ENCODE assay signal across 9 mouse cellular contexts in genomic region chr7:19179936-19180335, GRCm38 (mm10). TPM values are rescaled to one million over a fixed set of nuclear protein-coding genes. Genes with fewer than 3 reads are reported as not detected.
DNase-seq lines count a peak whose midpoint lies in the region; ATAC-seq lines count a peak whose summit lies in the region.
"Had no signal": no experiment of that assay in that cellular context is flagged by ENCODE, and none has a peak within 500 bp of the region (broad histone marks: within the 10 kb centered on the region; RNA-seq: fewer than 3 reads in every experiment).

No protein-coding gene starts in this region.

- H3K9ac ChIP-seq in heart, embryonic 12.5 days, result no peak overlapping the region
- H3K9ac ChIP-seq in embryonic facial prominence, embryonic 13.5 days, result no peak overlapping the region
- H3K9ac ChIP-seq in liver, embryonic 11.5 days (ENCODE audit: low read depth, low read length), result no peak overlapping the region

- intact Hi-C loops in left cerebral cortex, postnatal 36 days (cut with DNase I), result loop anchor here (5.0 kb wide), 1 partner anchor 162 kb away; the partner anchor contains the start of gene Ercc1

- H3K4me2 ChIP-seq in heart, embryonic 12.5 days, result peak overlapping the region; percentile 62
- H3K4me2 ChIP-seq in embryonic facial prominence, embryonic 13.5 days, result peak overlapping the region; percentile 59
- H3K4me2 ChIP-seq in liver, embryonic 11.5 days, result peak overlapping the region; percentile 56

- peak overlapping the region; percentile 30; the same call in 1 of the 2 replicates for H3K4me3 ChIP-seq in heart, embryonic 12.5 days
- peak overlapping the region; percentile 37; the same call in 1 of the 2 replicates for H3K4me3 ChIP-seq in embryonic facial prominence, embryonic 13.5 days
- H3K4me3 ChIP-seq in liver, embryonic 11.5 days (ENCODE audit: low read depth, low read length), result peak overlapping the region; percentile 30; the same call in 1 of the 2 replicates

- peaks cover 39% of the 10 kb centered on the region for H3K4me1 ChIP-seq in heart, embryonic 12.5 days (replicated peaks)
- H3K4me1 ChIP-seq in embryonic facial prominence, embryonic 13.5 days, result peaks cover 50% of the 10 kb centered on the region
- H3K4me1 ChIP-seq in liver, embryonic 11.5 days (replicated peaks; ENCODE audit: control insufficient read depth, insufficient read depth, low read length), result peaks cover 30% of the 10 kb centered on the region

- 0 out of 2 replicates have a peak, but pooled peaks cover 5% of the 10 kb centered on the region for H3K9me3 ChIP-seq in heart, embryonic 12.5 days (replicated peaks)
- 0 out of 2 replicates have a peak, but pooled peaks cover 3% of the 10 kb centered on the region for H3K9me3 ChIP-seq in embryonic facial prominence, embryonic 13.5 days
- H3K9me3 ChIP-seq in liver, embryonic 11.5 days (ENCODE audit: control insufficient read depth, low read length), result no peaks in the 10 kb centered on the region

- no peak for DNase-seq in heart, postnatal 4 days
- DNase-seq in A20 (ENCODE audit: low read depth, low spot score), result peak; percentile 77
- no peak for DNase-seq in liver, embryonic 11.5 days (ENCODE audit: low spot score)
- DNase-seq in urinary bladder, adult 2 months (ENCODE audit: low spot score), result no peak
- DNase-seq in left cerebral cortex, postnatal 36 days (ENCODE audit: low spot score in 2 of 2), result no peak
- no peak for DNase-seq in spleen, adult 18-20 months

- ATAC-seq in heart, embryonic 12.5 days (ENCODE audit: insufficient number of reproducible peaks, low FRiP score), result no peak
- no peak for ATAC-seq in embryonic facial prominence, embryonic 13.5 days (ENCODE audit: insufficient number of reproducible peaks, insufficient read depth, low FRiP score, low TSS enrichment, low read depth)
- no peak for ATAC-seq in liver, embryonic 11.5 days (replicated peaks; ENCODE audit: low FRiP score)

- no peak overlapping the region for H3K27ac ChIP-seq in heart, embryonic 12.5 days (ENCODE audit: poor library complexity, severe bottlenecking)
- no peak overlapping the region for H3K27ac ChIP-seq in embryonic facial prominence, embryonic 13.5 days
- no peak overlapping the region for H3K27ac ChIP-seq in liver, embryonic 11.5 days (ENCODE audit: low read depth, low read length)

- H3K36me3 ChIP-seq in heart, embryonic 12.5 days, result peaks cover 9% of the 10 kb centered on the region; the same call in 1 of the 2 replicates
- peaks cover 4% of the 10 kb centered on the region; the same call in 1 of the 2 replicates for H3K36me3 ChIP-seq in embryonic facial prominence, embryonic 13.5 days
- 0 out of 2 replicates have a peak, but pooled peaks cover 2% of the 10 kb centered on the region for H3K36me3 ChIP-seq in liver, embryonic 11.5 days (ENCODE audit: control insufficient read depth, insufficient read depth, low read length)

- H3K27me3 ChIP-seq in heart, embryonic 12.5 days (replicated peaks), result peaks cover 49% of the 10 kb centered on the region
- H3K27me3 ChIP-seq in embryonic facial prominence, embryonic 13.5 days, result peaks cover 59% of the 10 kb centered on the region
- H3K27me3 ChIP-seq in liver, embryonic 11.5 days (replicated peaks; ENCODE audit: control insufficient read depth, insufficient read depth, low read length), result peaks cover 44% of the 10 kb centered on the region

- WGBS in heart, embryonic 12.5 days, result 34% methylated on average over 6 of the region's 6 CpGs
- WGBS in embryonic facial prominence, embryonic 13.5 days, result 35% methylated on average over 6 of the region's 6 CpGs
- 36% methylated on average over 6 of the region's 6 CpGs for WGBS in liver, embryonic 11.5 days

RNA-seq across cellular contexts. Expression of gene Eml2, which starts 3.7 kb away (rescaled TPM):
- 17.7 and 18.2 TPM in 2 replicates for polyA plus RNA-seq in heart, embryonic 12.5 days (2016; fragmentation: Nextera tagmentation; extraction: Ambion mirVana)
- total RNA-seq in heart, postnatal 4 days (2021), result 10 to 100 TPM; 70.6 to 77.3 TPM
- polyA plus RNA-seq in embryonic facial prominence, embryonic 13.5 days (2015; fragmentation: Nextera tagmentation; extraction: Ambion mirVana), result 5.1 and 7.2 TPM in 2 replicates
- polyA plus RNA-seq in liver, embryonic 11.5 days (2014; fragmentation: Nextera tagmentation; extraction: Ambion mirVana), result 2.7 and 3.8 TPM in 2 replicates
- 58.3 and 61.8 TPM in 2 replicates for polyA plus RNA-seq in urinary bladder, adult 2 months (2012; rRNA removed)
- 100 to 1,000 TPM; 124 to 156 TPM for total RNA-seq in left cerebral cortex, postnatal 36 days (2021)

RNA-seq across cellular contexts. Expression of gene Gipr, which starts 14.0 kb away (rescaled TPM):
- 8.0 and 9.7 TPM in 2 replicates for polyA plus RNA-seq in heart, embryonic 12.5 days (2016; fragmentation: Nextera tagmentation; extraction: Ambion mirVana)
- total RNA-seq in heart, postnatal 4 days (2021), result 1 to 10 TPM; 1.3 TPM
- polyA plus RNA-seq in embryonic facial prominence, embryonic 13.5 days (2015; fragmentation: Nextera tagmentation; extraction: Ambion mirVana), result 0.37 and 0.56 TPM in 2 replicates
- polyA plus RNA-seq in liver, embryonic 11.5 days (2014; fragmentation: Nextera tagmentation; extraction: Ambion mirVana), result 0.69 and 0.73 TPM in 2 replicates
- 0.09 and 0.28 TPM in 2 replicates for polyA plus RNA-seq in urinary bladder, adult 2 months (2012; rRNA removed)
- total RNA-seq in left cerebral cortex, postnatal 36 days (2021), result 1 to 10 TPM in 1 of 2 experiments, under 1 TPM in 1; 0.89 to 2.6 TPM
- total RNA-seq: liver, adult 2 months had no signal
- polyA plus RNA-seq: liver, adult 2 months had no signal

RNA-seq across cellular contexts. Expression of gene Snrpd2, which starts 30.4 kb away (rescaled TPM):
- 101 TPM in 2 replicates for polyA plus RNA-seq in heart, embryonic 12.5 days (2016; fragmentation: Nextera tagmentation; extraction: Ambion mirVana)
- 10 to 100 TPM; 95.2 to 99.9 TPM for total RNA-seq in heart, postnatal 4 days (2021)
- 137 and 167 TPM in 2 replicates for polyA plus RNA-seq in embryonic facial prominence, embryonic 13.5 days (2015; fragmentation: Nextera tagmentation; extraction: Ambion mirVana)
- polyA plus RNA-seq in liver, embryonic 11.5 days (2014; fragmentation: Nextera tagmentation; extraction: Ambion mirVana), result 140 and 158 TPM in 2 replicates
- polyA plus RNA-seq in urinary bladder, adult 2 months (2012; rRNA removed), result 122 and 124 TPM in 2 replicates
- total RNA-seq in left cerebral cortex, postnatal 36 days (2021), result 10 to 100 TPM; 70.3 to 76.0 TPM

RNA-seq across cellular contexts. Expression of gene Qpctl, which starts 30.8 kb away (rescaled TPM):
- 10.0 TPM in 2 replicates for polyA plus RNA-seq in heart, embryonic 12.5 days (2016; fragmentation: Nextera tagmentation; extraction: Ambion mirVana)
- 1 to 10 TPM; 6.9 to 7.7 TPM for total RNA-seq in heart, postnatal 4 days (2021)
- polyA plus RNA-seq in embryonic facial prominence, embryonic 13.5 days (2015; fragmentation: Nextera tagmentation; extraction: Ambion mirVana), result 15.2 and 16.2 TPM in 2 replicates
- polyA plus RNA-seq in liver, embryonic 11.5 days (2014; fragmentation: Nextera tagmentation; extraction: Ambion mirVana), result 7.5 and 9.5 TPM in 2 replicates
- polyA plus RNA-seq in urinary bladder, adult 2 months (2012; rRNA removed), result 11.1 and 13.1 TPM in 2 replicates
- total RNA-seq in left cerebral cortex, postnatal 36 days (2021), result 10 to 100 TPM; 14.6 to 17.3 TPM

RNA-seq across cellular contexts. Expression of gene Gpr4, which starts 32.4 kb away (rescaled TPM):
- 0.97 and 1.1 TPM in 2 replicates for polyA plus RNA-seq in heart, embryonic 12.5 days (2016; fragmentation: Nextera tagmentation; extraction: Ambion mirVana)
- 1 to 10 TPM; 6.7 to 8.1 TPM for total RNA-seq in heart, postnatal 4 days (2021)
- 1.6 and 1.9 TPM in 2 replicates for polyA plus RNA-seq in embryonic facial prominence, embryonic 13.5 days (2015; fragmentation: Nextera tagmentation; extraction: Ambion mirVana)
- 1.4 and 1.9 TPM in 2 replicates for polyA plus RNA-seq in liver, embryonic 11.5 days (2014; fragmentation: Nextera tagmentation; extraction: Ambion mirVana)
- 13.5 and 14.3 TPM in 2 replicates for polyA plus RNA-seq in urinary bladder, adult 2 months (2012; rRNA removed)
- 1 to 10 TPM; 2.1 to 4.6 TPM for total RNA-seq in left cerebral cortex, postnatal 36 days (2021)
